Mouse (Mus musculus) erythroblast, embryonic 14.5 days (primary cell): Measurements from ENCODE around the gene Muc1.

ENCODE experiments used
- GATA1 ChIP-seq: IDR thresholded peaks from 2 replicates; pipeline ENCODE4 v1.6.1; 2012; ENCODE audit warnings: low read length, inconsistent platforms, mixed read lengths
- TAL1 ChIP-seq: IDR thresholded peaks from 3 replicates; pipeline ENCODE4 v1.6.1; 2012; ENCODE audit warnings: low read length, inconsistent platforms, mixed read lengths

DNA sequence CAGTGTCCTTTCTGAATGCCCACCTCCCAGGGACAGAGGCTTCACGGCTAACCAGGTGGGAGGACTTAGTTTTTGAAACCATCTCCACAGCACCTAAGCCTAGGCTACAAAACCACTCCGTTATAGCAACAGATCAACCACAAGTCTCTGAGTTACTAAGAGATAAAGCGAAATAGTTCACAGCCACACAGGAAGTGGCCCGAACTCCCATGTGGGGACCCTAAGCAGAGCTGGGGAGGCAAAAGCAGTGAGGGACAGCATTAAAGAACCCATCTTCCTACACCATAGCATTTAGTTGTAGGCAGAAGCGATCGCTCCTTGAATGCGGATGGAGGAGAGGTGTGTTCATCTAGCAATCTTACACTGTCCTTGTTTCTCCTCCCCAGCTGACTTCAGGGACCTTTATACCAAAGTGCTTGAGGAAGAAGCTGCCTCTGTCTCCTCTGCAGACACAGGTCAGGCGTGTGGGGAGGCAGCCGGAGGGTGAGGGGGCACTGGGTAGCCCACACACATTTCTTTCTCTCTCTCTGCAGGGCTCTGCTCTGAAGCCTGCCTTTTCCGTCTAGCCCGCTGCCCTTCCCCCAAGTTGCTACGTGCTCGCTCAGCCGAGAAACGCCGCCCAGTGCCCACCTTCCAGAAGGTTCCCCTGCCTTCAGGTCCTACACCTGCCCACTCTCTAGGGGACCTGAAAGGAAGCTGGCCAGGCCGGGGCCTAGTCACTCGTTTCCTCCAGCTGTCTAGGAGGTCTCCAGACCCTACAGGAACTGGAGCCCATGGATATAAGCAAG lies 41.0 kb upstream of the Muc1 start:
- TF ChIP-seq TAL1: no peak
- TF ChIP-seq GATA1: no peak
